12 mouse cellular contexts compared by ENCODE assay signal in genomic region chr7:45461781-45462180, GRCm38 (mm10). TPM values are rescaled to one million over a fixed set of nuclear protein-coding genes. Genes with fewer than 3 reads are reported as not detected.
DNase-seq lines count a peak whose midpoint lies in the region; ATAC-seq and TF ChIP-seq lines count a peak whose summit lies in the region.
"Had no signal": no experiment of that assay in that cellular context is flagged by ENCODE, and none has a peak within 500 bp of the region (broad histone marks: within the 10 kb centered on the region; RNA-seq: fewer than 3 reads in every experiment).

No protein-coding gene starts in this region.

- H3K36me3 ChIP-seq in forebrain, embryonic 12.5 days (replicated peaks) = peaks cover 52% of the 10 kb centered on the region
- H3K36me3 ChIP-seq in forebrain, postnatal 0 days (ENCODE audit: insufficient read depth) = peaks cover 44% of the 10 kb centered on the region
- H3K36me3 ChIP-seq in lung, embryonic 14.5 days (ENCODE audit: insufficient read depth) = peaks cover 62% of the 10 kb centered on the region
- peaks cover 43% of the 10 kb centered on the region for H3K36me3 ChIP-seq in embryonic facial prominence, embryonic 15.5 days
- peaks cover 45% of the 10 kb centered on the region for H3K36me3 ChIP-seq in liver, postnatal 0 days (replicated peaks; ENCODE audit: insufficient read depth, low read length)

- no peak overlapping the region for H3K9ac ChIP-seq in forebrain, embryonic 12.5 days
- H3K9ac ChIP-seq in forebrain, postnatal 0 days = no peak overlapping the region
- no peak overlapping the region for H3K9ac ChIP-seq in lung, embryonic 14.5 days
- no peak overlapping the region for H3K9ac ChIP-seq in embryonic facial prominence, embryonic 15.5 days
- H3K9ac ChIP-seq in liver, postnatal 0 days (replicated peaks) = 0 out of 2 replicates have a peak overlapping the region, but pooled peaks have one; percentile 33

- H3K4me3 ChIP-seq in forebrain, embryonic 12.5 days (replicated peaks) = no peak overlapping the region
- no peak overlapping the region for H3K4me3 ChIP-seq in forebrain, postnatal 0 days (ENCODE audit: low read depth, low read length)
- no peak overlapping the region for H3K4me3 ChIP-seq in lung, embryonic 14.5 days (ENCODE audit: low read depth, low read length)
- no peak overlapping the region for H3K4me3 ChIP-seq in embryonic facial prominence, embryonic 15.5 days (replicated peaks)
- H3K4me3 ChIP-seq in liver, postnatal 0 days (ENCODE audit: low read depth, low read length) = no peak overlapping the region

- H3K4me2 ChIP-seq in forebrain, embryonic 12.5 days = no peak overlapping the region
- H3K4me2 ChIP-seq in forebrain, postnatal 0 days (ENCODE audit: low read depth) = no peak overlapping the region
- H3K4me2 ChIP-seq in lung, embryonic 14.5 days = 0 out of 2 replicates have a peak overlapping the region, but pooled peaks have one; percentile 25
- H3K4me2 ChIP-seq in embryonic facial prominence, embryonic 15.5 days (replicated peaks) = no peak overlapping the region
- H3K4me2 ChIP-seq in liver, postnatal 0 days (ENCODE audit: low read depth, low read length) = peak overlapping the region; percentile 54

- ATAC-seq in forebrain, embryonic 12.5 days (ENCODE audit: low FRiP score) = no peak
- no peak for ATAC-seq in forebrain, postnatal 0 days
- ATAC-seq in lung, embryonic 14.5 days (ENCODE audit: insufficient read depth) = no peak
- no peak for ATAC-seq in embryonic facial prominence, embryonic 15.5 days (ENCODE audit: insufficient number of reproducible peaks, low FRiP score, low TSS enrichment, low read depth)
- ATAC-seq in liver, postnatal 0 days = no peak

- no peaks in the 10 kb centered on the region for H3K27me3 ChIP-seq in forebrain, embryonic 12.5 days
- no peaks in the 10 kb centered on the region for H3K27me3 ChIP-seq in forebrain, postnatal 0 days (ENCODE audit: insufficient read depth, low read length)
- H3K27me3 ChIP-seq in lung, embryonic 14.5 days (ENCODE audit: insufficient read depth, low read length) = no peaks in the 10 kb centered on the region
- H3K27me3 ChIP-seq in embryonic facial prominence, embryonic 15.5 days = no peaks in the 10 kb centered on the region
- no peaks in the 10 kb centered on the region for H3K27me3 ChIP-seq in liver, postnatal 0 days (ENCODE audit: insufficient read depth, low read length)

- no peak for TF ChIP-seq CTCF in forebrain, postnatal 0 days (IDR thresholded peaks at IDR 0.05; ENCODE audit: low read depth)
- TF ChIP-seq CTCF in lung, embryonic 14.5 days (IDR thresholded peaks at IDR 0.05; ENCODE audit: low read depth) = no peak
- TF ChIP-seq CTCF in liver, postnatal 0 days (IDR thresholded peaks at IDR 0.05; ENCODE audit: low read depth) = no peak

- H3K27ac ChIP-seq in forebrain, embryonic 12.5 days = peak overlapping the region; percentile 95; the same call in 1 of the 2 replicates
- H3K27ac ChIP-seq in forebrain, postnatal 0 days (ENCODE audit: low read depth, low read length) = no peak overlapping the region
- peak overlapping the region; percentile 21; the same call in 1 of the 2 replicates for H3K27ac ChIP-seq in lung, embryonic 14.5 days (ENCODE audit: low read depth)
- H3K27ac ChIP-seq in embryonic facial prominence, embryonic 15.5 days (replicated peaks) = peak overlapping the region; percentile 66; the same call in 1 of the 2 replicates
- peak overlapping the region; percentile 98 for H3K27ac ChIP-seq in liver, postnatal 0 days (ENCODE audit: low read depth)

- WGBS in forebrain, embryonic 12.5 days = 94% methylated on average over 4 of the region's 4 CpGs
- WGBS in forebrain, postnatal 0 days = 95% methylated on average over 4 of the region's 4 CpGs
- 80% methylated on average over 4 of the region's 4 CpGs for whole genome bisulfite sequencing in lung, embryonic 14.5 days
- WGBS in embryonic facial prominence, embryonic 15.5 days = 83% methylated on average over 4 of the region's 4 CpGs
- 93% methylated on average over 4 of the region's 4 CpGs for WGBS in liver, postnatal 0 days (ENCODE audit: insufficient replicate concordance)

- TF ChIP-seq EP300 in liver, postnatal 0 days (IDR thresholded peaks at IDR 0.05; ENCODE audit: low read depth) = no peak

- H3K9me3 ChIP-seq in forebrain, embryonic 12.5 days = no peaks in the 10 kb centered on the region
- H3K9me3 ChIP-seq in forebrain, postnatal 0 days (ENCODE audit: low read length) = no peaks in the 10 kb centered on the region
- no peaks in the 10 kb centered on the region for H3K9me3 ChIP-seq in lung, embryonic 14.5 days (ENCODE audit: low read depth, low read length)
- H3K9me3 ChIP-seq in embryonic facial prominence, embryonic 15.5 days (replicated peaks) = no peaks in the 10 kb centered on the region
- H3K9me3 ChIP-seq in liver, postnatal 0 days (ENCODE audit: low read length) = no peaks in the 10 kb centered on the region

- H3K4me1 ChIP-seq in forebrain, embryonic 12.5 days = peaks cover 45% of the 10 kb centered on the region
- peaks cover 28% of the 10 kb centered on the region for H3K4me1 ChIP-seq in forebrain, postnatal 0 days (ENCODE audit: insufficient read depth)
- peaks cover 23% of the 10 kb centered on the region for H3K4me1 ChIP-seq in lung, embryonic 14.5 days (ENCODE audit: insufficient read depth)
- H3K4me1 ChIP-seq in embryonic facial prominence, embryonic 15.5 days = peaks cover 50% of the 10 kb centered on the region
- peaks cover 41% of the 10 kb centered on the region for H3K4me1 ChIP-seq in liver, postnatal 0 days (ENCODE audit: insufficient read depth)

- DNase-seq in forebrain, postnatal 0 days = no peak
- no peak for DNase-seq in lung, embryonic 14.5 days
- DNase-seq in lung, postnatal 10 days = no peak
- DNase-seq in liver, postnatal 0 days = no peak
- DNase-seq in thymus, postnatal 4 days = no peak
- DNase-seq in left cerebral cortex, adult 11 months (ENCODE audit: low spot score) = no peak
- DNase-seq: cerebellum, adult 18-20 months had no signal

RNA-seq across cellular contexts. Expression of gene Ftl1, which starts 2.1 kb away (rescaled TPM):
- polyA plus RNA-seq in forebrain, embryonic 12.5 days (2016; fragmentation: Nextera tagmentation; extraction: Ambion mirVana) = 5,523 and 5,537 TPM in 2 replicates
- 2,541 and 3,015 TPM in 2 replicates for total RNA-seq in forebrain, postnatal 0 days (2014; rRNA removed)
- 5,542 and 6,210 TPM in 2 replicates for polyA plus RNA-seq in forebrain, postnatal 0 days (2015; fragmentation: Nextera tagmentation; extraction: Ambion mirVana)
- polyA plus RNA-seq in lung, embryonic 14.5 days (2014; fragmentation: Nextera tagmentation; extraction: Ambion mirVana) = 4,463 and 4,749 TPM in 2 replicates
- 4,629 and 4,755 TPM in 2 replicates for polyA plus RNA-seq in embryonic facial prominence, embryonic 15.5 days (2015; fragmentation: Nextera tagmentation; extraction: Ambion mirVana)
- 5,147 and 5,518 TPM in 2 replicates for polyA plus RNA-seq in liver, postnatal 0 days (2015; fragmentation: Nextera tagmentation; extraction: Ambion mirVana)

RNA-seq across cellular contexts. Expression of gene Bax, which starts 4.9 kb away (rescaled TPM):
- polyA plus RNA-seq in forebrain, embryonic 12.5 days (2016; fragmentation: Nextera tagmentation; extraction: Ambion mirVana) = 240 and 256 TPM in 2 replicates
- total RNA-seq in forebrain, postnatal 0 days (2014; rRNA removed) = 120 and 127 TPM in 2 replicates
- 276 and 297 TPM in 2 replicates for polyA plus RNA-seq in forebrain, postnatal 0 days (2015; fragmentation: Nextera tagmentation; extraction: Ambion mirVana)
- 135 and 139 TPM in 2 replicates for polyA plus RNA-seq in lung, embryonic 14.5 days (2014; fragmentation: Nextera tagmentation; extraction: Ambion mirVana)
- polyA plus RNA-seq in embryonic facial prominence, embryonic 15.5 days (2015; fragmentation: Nextera tagmentation; extraction: Ambion mirVana) = 156 and 158 TPM in 2 replicates
- 59.6 and 60.8 TPM in 2 replicates for polyA plus RNA-seq in liver, postnatal 0 days (2015; fragmentation: Nextera tagmentation; extraction: Ambion mirVana)

RNA-seq across cellular contexts. Expression of gene Tulp2, which starts 19.9 kb away (rescaled TPM):
- 0.29 and 0.34 TPM in 2 replicates for polyA plus RNA-seq in forebrain, embryonic 12.5 days (2016; fragmentation: Nextera tagmentation; extraction: Ambion mirVana)
- total RNA-seq in forebrain, postnatal 0 days (2014; rRNA removed) = 0.19 and 0.46 TPM in 2 replicates
- 0.07 and 0.25 TPM in 2 replicates for polyA plus RNA-seq in forebrain, postnatal 0 days (2015; fragmentation: Nextera tagmentation; extraction: Ambion mirVana)
- 0.47 and 0.86 TPM in 2 replicates for polyA plus RNA-seq in lung, embryonic 14.5 days (2014; fragmentation: Nextera tagmentation; extraction: Ambion mirVana)
- 1.1 and 1.8 TPM in 2 replicates for polyA plus RNA-seq in embryonic facial prominence, embryonic 15.5 days (2015; fragmentation: Nextera tagmentation; extraction: Ambion mirVana)
- polyA plus RNA-seq in liver, postnatal 0 days (2015; fragmentation: Nextera tagmentation; extraction: Ambion mirVana) = 0.22 and 0.30 TPM in 2 replicates
- total RNA-seq: gastrocnemius, adult 8-10 months; layer of hippocampus, adult 8-10 months had no signal

RNA-seq across cellular contexts. Expression of gene Ruvbl2, which starts 23.9 kb away (rescaled TPM):
- polyA plus RNA-seq in forebrain, embryonic 12.5 days (2016; fragmentation: Nextera tagmentation; extraction: Ambion mirVana) = 167 and 175 TPM in 2 replicates
- 123 and 149 TPM in 2 replicates for total RNA-seq in forebrain, postnatal 0 days (2014; rRNA removed)
- polyA plus RNA-seq in forebrain, postnatal 0 days (2015; fragmentation: Nextera tagmentation; extraction: Ambion mirVana) = 98.3 and 104 TPM in 2 replicates
- 163 and 173 TPM in 2 replicates for polyA plus RNA-seq in lung, embryonic 14.5 days (2014; fragmentation: Nextera tagmentation; extraction: Ambion mirVana)
- polyA plus RNA-seq in embryonic facial prominence, embryonic 15.5 days (2015; fragmentation: Nextera tagmentation; extraction: Ambion mirVana) = 146 and 159 TPM in 2 replicates
- polyA plus RNA-seq in liver, postnatal 0 days (2015; fragmentation: Nextera tagmentation; extraction: Ambion mirVana) = 30.1 and 36.5 TPM in 2 replicates

RNA-seq across cellular contexts. Expression of gene Gm45808, which starts 24.8 kb away (rescaled TPM):
- not detected in 2 replicates for polyA plus RNA-seq in forebrain, embryonic 12.5 days (2016; fragmentation: Nextera tagmentation; extraction: Ambion mirVana)
- not detected in 2 replicates for total RNA-seq in forebrain, postnatal 0 days (2014; rRNA removed)
- polyA plus RNA-seq in forebrain, postnatal 0 days (2015; fragmentation: Nextera tagmentation; extraction: Ambion mirVana) = not detected in 2 replicates
- not detected in 2 replicates for polyA plus RNA-seq in lung, embryonic 14.5 days (2014; fragmentation: Nextera tagmentation; extraction: Ambion mirVana)
- polyA plus RNA-seq in embryonic facial prominence, embryonic 15.5 days (2015; fragmentation: Nextera tagmentation; extraction: Ambion mirVana) = not detected in 2 replicates
- 0.15 and 0.33 TPM in 2 replicates for polyA plus RNA-seq in liver, postnatal 0 days (2015; fragmentation: Nextera tagmentation; extraction: Ambion mirVana)
- total RNA-seq: megakaryocyte-erythroid progenitor cell, adult 5-6 weeks had no signal

Comparison
In these comparisons a context has a peak if more than half of its experiments do, and no peak if none do; other contexts are left out.
1. H3K4me2 ChIP-seq: peak in lung, embryonic 14.5 days (single experiment) and liver, postnatal 0 days (single experiment); none in forebrain, embryonic 12.5 days (single experiment), forebrain, postnatal 0 days (single experiment) and embryonic facial prominence, embryonic 15.5 days (single experiment).